Mouse (Mus musculus) ES-E14 (cell line): ENCODE measurements around the gene Ddr1.

ENCODE experiments used
- CHD2 ChIP-seq: IDR thresholded peaks from 2 replicates; pipeline ENCODE4 v1.6.1; 2014; ENCODE audit warnings: mild to moderate bottlenecking, low read depth, low read length, inconsistent platforms
- MAFK ChIP-seq: IDR thresholded peaks from 2 replicates; pipeline ENCODE4 v1.6.1; 2014; ENCODE audit warnings: mild to moderate bottlenecking, low read depth, low read length, inconsistent platforms; ENCODE audit not compliant: insufficient read depth

DNA sequence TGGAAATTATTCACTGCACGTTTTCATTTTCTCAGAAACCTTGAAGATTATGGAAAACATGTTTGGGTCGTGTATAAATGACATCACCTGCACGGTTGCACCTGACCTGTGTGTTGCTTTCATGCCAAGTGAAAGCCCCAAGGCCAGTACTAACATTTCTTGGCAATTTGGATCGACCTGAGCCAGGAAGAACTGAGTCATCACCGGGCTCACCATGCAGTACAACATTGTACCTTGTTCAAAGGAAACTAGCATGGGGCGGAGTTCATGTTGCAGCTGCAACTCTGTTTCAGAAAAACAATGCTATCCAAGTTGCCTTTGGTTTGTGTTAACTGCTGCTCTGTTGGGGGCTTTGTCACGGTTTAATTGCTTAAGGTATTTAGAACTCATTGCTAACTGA, 3.5 kb upstream of the Ddr1 start:
- no peak for TF ChIP-seq CHD2
- no peak for TF ChIP-seq MAFK
